11 mouse cellular contexts compared by ENCODE assay signal in genomic region chr13:32134663-32135273, GRCm38 (mm10).
"Had no signal": no experiment of that assay in that cellular context is flagged by ENCODE, and none has a peak within 500 bp of the region (broad histone marks: within the 10 kb centered on the region; RNA-seq: fewer than 3 reads in every experiment).

No protein-coding gene starts in this region.

- H3K36me3 ChIP-seq: kidney, embryonic 15.5 days; limb, embryonic 12.5 days; midbrain, embryonic 12.5 days; neural tube, embryonic 12.5 days had no signal

- H3K9me3 ChIP-seq: kidney, embryonic 15.5 days; limb, embryonic 12.5 days; midbrain, embryonic 12.5 days; neural tube, embryonic 12.5 days had no signal

- H3K4me3 ChIP-seq: kidney, embryonic 15.5 days; limb, embryonic 12.5 days; midbrain, embryonic 12.5 days; neural tube, embryonic 12.5 days had no signal

- H3K27ac ChIP-seq: kidney, embryonic 15.5 days; limb, embryonic 12.5 days; liver, embryonic 14.5 days; midbrain, embryonic 12.5 days; neural tube, embryonic 12.5 days had no signal

- H3K4me1 ChIP-seq: limb, embryonic 12.5 days; midbrain, embryonic 12.5 days; neural tube, embryonic 12.5 days had no signal

- DNase-seq: kidney, adult 2 months; kidney, postnatal 25 days; lung, adult 18-20 months; right cerebral cortex, adult 18-20 months; right cerebral cortex, postnatal 25 days; thymus, postnatal 14 days had no signal

- H3K9ac ChIP-seq: kidney, embryonic 15.5 days; limb, embryonic 12.5 days; liver, embryonic 14.5 days; midbrain, embryonic 12.5 days; neural tube, embryonic 12.5 days had no signal

- H3K27me3 ChIP-seq: kidney, embryonic 15.5 days; midbrain, embryonic 12.5 days; neural tube, embryonic 12.5 days had no signal

- H3K4me2 ChIP-seq: kidney, embryonic 15.5 days; limb, embryonic 12.5 days; midbrain, embryonic 12.5 days; neural tube, embryonic 12.5 days had no signal
